Mouse (Mus musculus) C2C12 (cell line): ENCODE data around the gene Ptrh2.

ENCODE experiments used
- CEBPB ChIP-seq: IDR thresholded peaks from one replicate; pipeline ENCODE4 v1.6.1; 2011; ENCODE audit warnings: low read depth, mild to moderate bottlenecking, control low read depth, moderate library complexity
- CTCF ChIP-seq: IDR thresholded peaks from one replicate; pipeline ENCODE4 v1.5.1; 2011; ENCODE audit not compliant: control insufficient read depth, insufficient read depth, insufficient read length
- FOSL1 ChIP-seq: IDR thresholded peaks from one replicate; pipeline ENCODE4 v1.8.0; 2011; ENCODE audit warnings: mild to moderate bottlenecking, low read length; ENCODE audit not compliant: poor library complexity, insufficient read depth, severe bottlenecking
- MAX ChIP-seq: IDR thresholded peaks from one replicate; pipeline ENCODE4 v1.6.1; 2011; ENCODE audit warnings: mild to moderate bottlenecking, control low read depth
- MYOD1 ChIP-seq: IDR thresholded peaks from one replicate; pipeline ENCODE4 v1.6.1; 2011; ENCODE audit warnings: low read depth; ENCODE audit not compliant: control insufficient read depth, insufficient read length
- MYOG ChIP-seq: IDR thresholded peaks from one replicate; pipeline ENCODE4 v1.6.1; 2011; ENCODE audit not compliant: control insufficient read depth, insufficient read length; ENCODE audit errors: extremely low read depth
- USF1 ChIP-seq: IDR thresholded peaks from one replicate; pipeline ENCODE4 v1.6.1; 2011; ENCODE audit warnings: low read depth, mild to moderate bottlenecking, control low read depth, moderate library complexity

- TF ChIP-seq USF1 (no peak), CTCF (no peak), MAX (no peak), CEBPB (no peak), FOSL1 (no peak), MYOG (no peak), MYOD1 (no peak)
These were observed 39.2 kb upstream of the Ptrh2 start for GRCm38 (mm10) chr11:86644553-86644952.
